Mouse (Mus musculus): ENCODE measurements around the gene Junb.

Junb gene

GRCm38 (mm10) chr8:84937620-84938485 is 40.7 kb downstream of the Junb start:
- DNase-seq (ENCODE audit: low read depth, low spot score): no peak

DNA sequence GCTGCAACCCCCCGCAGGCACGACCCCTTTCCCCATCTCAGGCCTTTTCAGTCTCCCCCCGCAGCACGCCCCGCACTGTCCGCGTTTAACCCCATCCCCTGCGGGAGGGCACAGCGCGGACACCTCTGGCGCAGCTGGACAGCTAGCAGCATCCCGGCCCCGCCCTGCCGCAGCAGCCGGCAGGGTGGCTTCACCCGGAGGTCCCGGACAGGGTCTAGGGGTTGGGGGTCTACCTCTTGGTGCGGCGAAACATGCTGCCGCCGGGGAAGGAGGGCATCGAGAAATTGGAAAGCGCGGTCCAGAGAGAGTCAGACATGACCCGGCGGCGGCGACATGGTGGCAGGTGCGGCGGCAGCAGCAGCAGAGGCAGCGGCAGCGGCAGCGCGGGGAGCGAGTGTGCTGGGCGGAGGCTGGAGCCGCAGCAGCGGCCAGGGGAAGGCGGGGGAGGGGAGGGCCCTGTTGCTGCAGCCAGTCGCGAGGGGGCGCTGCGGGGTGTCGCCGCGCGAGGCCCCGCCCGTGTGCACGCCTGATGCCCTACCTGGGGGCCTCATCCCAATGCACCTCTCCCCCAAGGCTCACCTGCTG is 41.5 kb downstream of the Junb start, which contains the start of gene Mast1:
Mast1 (minus strand) TSS at position 398 of the 585 bp plus-strand sequence.
- peak; percentile 57 for DNase-seq (ENCODE audit: low read depth, low spot score)

DNA sequence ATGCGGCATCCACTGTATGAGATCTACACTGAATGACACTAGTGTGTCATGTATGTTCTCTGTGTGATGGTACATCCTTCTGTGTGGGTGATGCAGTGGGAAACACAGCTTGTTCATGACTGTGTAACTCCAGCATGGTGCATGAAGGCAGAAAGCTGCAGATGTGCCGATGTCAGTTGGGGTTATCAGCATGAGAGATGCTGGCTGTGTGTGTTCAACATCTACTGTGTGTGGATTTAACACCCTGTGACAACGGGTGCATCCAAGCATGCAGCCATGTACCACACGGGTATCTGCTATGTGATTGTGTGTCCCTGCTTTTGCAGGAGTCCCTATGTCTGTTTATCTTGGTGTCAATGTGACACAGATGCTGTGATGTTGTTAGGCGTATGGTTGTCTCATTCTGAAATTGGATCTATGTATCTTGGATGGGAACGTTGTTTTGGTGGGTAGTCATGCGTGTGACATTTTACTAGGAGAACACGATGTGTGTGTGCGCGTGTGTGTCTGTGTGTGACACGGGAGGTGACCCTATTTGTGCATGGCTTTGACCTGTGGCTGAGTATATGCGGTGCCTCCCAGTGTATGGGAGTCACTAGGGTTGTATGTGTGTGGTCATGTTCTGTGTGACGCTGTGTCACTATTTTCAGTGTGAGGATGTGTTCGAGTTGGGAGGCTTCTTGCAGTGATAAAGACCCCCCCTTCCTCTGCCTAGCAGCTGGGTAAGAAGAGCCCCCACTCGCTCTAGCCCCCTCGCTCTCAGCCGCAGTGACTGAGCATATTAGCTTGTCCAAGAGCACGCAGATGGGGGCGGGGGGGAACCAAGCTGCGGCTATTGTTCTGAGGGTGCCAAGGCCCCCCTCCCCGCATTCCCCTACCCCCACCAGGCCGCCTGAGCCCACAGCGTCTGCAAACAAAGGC is 42.2 kb downstream of the Junb start:
- DNase-seq (ENCODE audit: low read depth, low spot score): no peak

- DNase-seq (ENCODE audit: low read depth, low spot score): no peak
These were observed 43.0 kb downstream of the Junb start for GRCm38 (mm10) chr8:84935489-84935888.

- DNase-seq (ENCODE audit: low read depth, low spot score): no peak
These were observed 43.7 kb downstream of the Junb start for GRCm38 (mm10) chr8:84934860-84935259.

GRCm38 (mm10) chr8:84933767-84934559 is 44.6 kb downstream of the Junb start:
- no peak for DNase-seq (ENCODE audit: low read depth, low spot score)

DNA sequence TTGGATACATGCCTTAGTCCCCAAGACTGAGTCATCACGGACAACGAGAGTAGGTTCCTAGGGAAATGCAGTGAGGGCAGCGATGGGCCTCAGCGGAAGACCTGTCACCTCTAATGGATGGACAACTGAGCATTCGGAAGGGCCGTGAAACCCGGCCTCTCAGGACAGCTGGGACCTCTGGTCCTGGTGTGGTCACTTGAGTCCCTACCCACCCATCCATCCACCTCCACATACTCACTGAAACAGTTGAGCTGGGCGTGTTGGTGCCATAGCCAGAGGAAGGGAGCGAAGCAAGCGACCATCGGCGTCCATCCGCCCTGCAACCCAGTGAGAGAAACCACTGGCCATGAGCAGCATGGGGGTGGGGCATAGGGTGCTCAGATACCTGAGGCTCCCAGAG is 47.9 kb downstream of the Junb start:
- DNase-seq (ENCODE audit: low read depth, low spot score): no peak

- DNase-seq (ENCODE audit: low read depth, low spot score): peak; percentile 79
These were observed 49.8 kb downstream of the Junb start for GRCm38 (mm10) chr8:84928456-84929306.

DNA sequence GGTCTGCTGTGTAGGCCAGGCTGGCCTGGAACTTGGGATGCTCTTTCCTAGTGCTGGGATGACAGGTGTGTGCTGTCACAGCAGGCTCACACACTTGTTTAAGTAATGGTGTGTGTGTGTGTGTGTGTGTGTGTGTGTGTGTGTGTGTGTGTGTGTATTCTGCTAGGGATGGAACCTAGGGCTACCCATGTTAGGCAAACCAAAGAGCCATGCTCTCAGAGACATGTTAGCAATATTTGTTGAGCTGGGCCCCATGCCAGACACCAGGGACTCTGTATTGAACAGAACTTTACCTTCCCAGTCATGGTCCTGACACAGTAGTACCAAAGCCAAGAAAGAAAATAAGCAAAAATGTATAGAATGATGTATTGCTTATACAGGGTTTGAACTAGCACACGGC is 51.0 kb downstream of the Junb start:
- no peak for DNase-seq (ENCODE audit: low read depth, low spot score)

DNA sequence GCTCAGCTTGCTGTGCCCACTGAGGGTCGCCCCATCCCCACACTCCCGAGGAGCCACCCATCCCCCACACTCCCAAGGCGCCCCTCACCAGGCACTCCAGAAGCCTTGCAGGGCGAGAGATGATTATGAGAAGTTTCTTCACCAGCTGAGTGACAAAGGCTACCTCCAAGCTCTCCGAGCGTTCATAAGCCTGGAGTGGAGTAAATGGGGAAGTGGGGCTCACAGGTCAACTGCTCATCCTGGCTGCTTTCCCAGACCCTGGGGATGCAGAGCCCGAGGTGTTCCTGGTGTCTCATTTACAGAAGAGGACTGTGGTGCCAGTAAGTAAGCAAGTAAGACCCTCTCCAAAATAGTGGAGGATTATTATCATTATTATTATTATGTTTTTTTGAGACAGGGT is 53.0 kb downstream of the Junb start:
- no peak for DNase-seq (ENCODE audit: low read depth, low spot score)
